Mouse (Mus musculus): ENCODE measurements around the gene C1galt1.

DNA sequence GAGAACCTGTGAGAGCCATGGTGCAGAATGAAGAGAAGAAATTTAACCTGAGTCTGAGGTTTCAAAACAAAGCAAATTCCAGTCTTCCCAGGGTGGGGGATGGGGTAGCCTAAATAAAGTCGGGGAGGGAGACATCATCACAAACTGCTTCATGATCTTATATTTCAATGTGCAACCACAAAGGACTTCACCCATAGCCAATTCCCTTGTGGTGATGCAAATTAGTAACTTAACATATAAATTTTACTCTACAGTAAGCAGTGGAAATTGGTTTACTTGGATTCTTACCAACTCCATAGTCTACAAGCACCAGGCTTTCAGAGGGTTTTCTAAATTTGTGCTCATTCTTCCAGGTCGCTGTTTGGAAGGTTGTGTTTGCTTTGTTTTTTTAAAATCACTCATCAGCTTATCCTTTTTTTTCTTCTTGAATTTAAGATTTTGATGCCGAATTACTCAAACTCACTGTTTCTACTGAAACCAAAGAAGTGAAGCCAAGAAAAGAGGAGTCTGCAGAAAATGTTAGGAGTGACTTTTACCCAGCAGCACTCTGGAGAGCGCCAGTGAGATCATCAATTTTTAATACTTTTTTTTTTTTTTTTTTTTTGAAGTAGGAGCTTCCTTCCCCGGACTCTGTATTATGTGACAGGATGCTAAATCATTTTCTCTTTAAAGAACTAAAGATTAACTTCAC, 41.5 kb downstream of the C1galt1 start:
- TF ChIP-seq POLR2A (IDR thresholded peaks at IDR 0.05; ENCODE audit: low read depth, low read length) (no peak), CTCF (IDR thresholded peaks at IDR 0.05; ENCODE audit: borderline replicate concordance, insufficient read depth, low read length) (no peak)

Data from embryonic fibroblast, embryonic 13.5 days (primary cell).